Mouse (Mus musculus): ENCODE results near the gene Lce3b. TPM values are rescaled to one million over a fixed set of nuclear protein-coding genes. Genes with fewer than 3 reads are reported as not detected.

The Lce3b gene
- polyA plus RNA-seq, 1 experiment from 2014 or later = not detected

- H3K27ac ChIP-seq (ENCODE audit: low read depth, low read length) = no peak within 1 kb of the TSS
- no peaks in the 10 kb centered on the region for H3K36me3 ChIP-seq (ENCODE audit: control insufficient read depth, insufficient read depth, low read length)
- H3K4me3 ChIP-seq (ENCODE audit: low read depth, low read length) = no peak within 1 kb of the TSS
- H3K9ac ChIP-seq (ENCODE audit: low read depth, low read length) = no peak within 1 kb of the TSS
- DNase-seq (ENCODE audit: low spot score) = no peak
- H3K4me1 ChIP-seq (replicated peaks; ENCODE audit: control insufficient read depth, insufficient read depth, low read length) = no peaks in the 10 kb centered on the region
- WGBS = 76% methylated on average over 1 of the region's 1 CpGs
- no peak within 1 kb of the TSS for H3K4me2 ChIP-seq
- ATAC-seq (replicated peaks; ENCODE audit: low FRiP score) = no peak
- H3K27me3 ChIP-seq (replicated peaks; ENCODE audit: control insufficient read depth, insufficient read depth, low read length) = no peaks in the 10 kb centered on the region
- no peaks in the 10 kb centered on the region for H3K9me3 ChIP-seq (ENCODE audit: control insufficient read depth, low read length)
Observed at GRCm38 (mm10) chr3:92944186-92944585, 11.4 kb downstream of the Lce3b start, which contains the start of gene Lce3c. Gene Lce3c, plus strand, starts transcription at chr3:92944486.

DNA sequence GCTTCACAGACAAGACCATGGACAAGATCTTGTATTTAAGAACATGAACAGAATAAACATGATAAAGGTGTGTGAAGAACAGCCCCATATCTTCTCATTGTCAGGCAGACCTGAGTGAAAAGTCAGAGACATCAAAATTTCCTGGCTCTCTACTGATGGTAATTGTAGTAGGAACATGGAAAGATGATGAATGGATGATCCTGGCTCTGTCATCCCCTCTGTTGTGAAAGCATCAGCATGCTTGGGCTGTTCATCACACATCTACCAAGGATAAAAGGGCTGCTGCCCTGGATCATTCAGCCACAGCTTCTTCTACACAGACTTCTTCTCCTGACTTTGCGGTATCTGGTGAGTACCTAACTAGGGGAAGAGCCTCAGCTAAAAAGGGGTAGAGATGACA is 24.3 kb downstream of the Lce3b start, which contains the start of gene Lce3d:
TSS of gene Lce3d (plus strand) at position 301 of the 400 bp plus-strand sequence.
- Histone ChIP-seq H3K4me2 (no peak within 1 kb of the TSS), H3K9me3 (ENCODE audit: control insufficient read depth, low read length) (no peaks in the 10 kb centered on the region), H3K27ac (ENCODE audit: low read depth, low read length) (no peak within 1 kb of the TSS), H3K27me3 (replicated peaks; ENCODE audit: control insufficient read depth, insufficient read depth, low read length) (no peaks in the 10 kb centered on the region), H3K36me3 (ENCODE audit: control insufficient read depth, insufficient read depth, low read length) (no peaks in the 10 kb centered on the region), H3K4me1 (replicated peaks; ENCODE audit: control insufficient read depth, insufficient read depth, low read length) (no peaks in the 10 kb centered on the region), H3K4me3 (ENCODE audit: low read depth, low read length) (no peak within 1 kb of the TSS), H3K9ac (ENCODE audit: low read depth, low read length) (no peak within 1 kb of the TSS)
- 93% methylated on average over 1 of the region's 1 CpGs for WGBS
- no peak for DNase-seq (ENCODE audit: low spot score)
- ATAC-seq (replicated peaks; ENCODE audit: low FRiP score) = no peak

GRCm38 (mm10) chr3:92966761-92967160 is 34.0 kb downstream of the Lce3b start, which contains the start of gene Lce3e:
Gene Lce3e, plus strand, starts transcription at chr3:92967061.
- no peak for DNase-seq (ENCODE audit: low spot score)
- Histone ChIP-seq H3K9me3 (ENCODE audit: control insufficient read depth, low read length) (no peaks in the 10 kb centered on the region), H3K4me3 (ENCODE audit: low read depth, low read length) (no peak within 1 kb of the TSS), H3K27me3 (replicated peaks; ENCODE audit: control insufficient read depth, insufficient read depth, low read length) (no peaks in the 10 kb centered on the region), H3K4me2 (no peak within 1 kb of the TSS), H3K27ac (ENCODE audit: low read depth, low read length) (no peak within 1 kb of the TSS), H3K9ac (ENCODE audit: low read depth, low read length) (no peak within 1 kb of the TSS), H3K4me1 (replicated peaks; ENCODE audit: control insufficient read depth, insufficient read depth, low read length) (no peaks in the 10 kb centered on the region), H3K36me3 (ENCODE audit: control insufficient read depth, insufficient read depth, low read length) (no peaks in the 10 kb centered on the region)
- ATAC-seq (replicated peaks; ENCODE audit: low FRiP score) = no peak
- 88% methylated on average over 2 of the region's 2 CpGs for WGBS

DNA sequence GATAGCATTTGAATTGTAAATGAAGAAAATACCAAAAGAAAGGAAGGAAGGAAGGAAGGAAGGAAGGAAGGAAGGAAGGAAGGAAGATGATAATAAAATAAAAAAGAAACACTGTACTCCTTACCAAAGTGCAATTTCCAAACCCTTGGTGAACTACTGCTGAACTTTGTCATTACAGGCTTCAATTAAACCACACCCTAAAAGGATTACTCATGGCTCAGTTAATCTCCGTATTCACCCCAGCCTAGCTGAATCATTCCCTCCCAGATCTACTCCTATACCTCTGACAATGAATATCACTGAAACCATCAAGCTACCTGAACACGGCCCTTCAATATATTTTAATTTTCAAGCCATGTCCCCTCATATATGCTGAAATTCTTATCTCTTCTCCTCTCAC is 45.7 kb downstream of the Lce3b start:
- no peak overlapping the region for H3K4me2 ChIP-seq
- no peak overlapping the region for H3K27ac ChIP-seq (ENCODE audit: low read depth, low read length)
- H3K9me3 ChIP-seq (ENCODE audit: control insufficient read depth, low read length) = no peaks in the 10 kb centered on the region
- no peak for DNase-seq (ENCODE audit: low spot score)
- H3K9ac ChIP-seq (ENCODE audit: low read depth, low read length) = no peak overlapping the region
- ATAC-seq (replicated peaks; ENCODE audit: low FRiP score) = no peak
- no peak overlapping the region for H3K4me3 ChIP-seq (ENCODE audit: low read depth, low read length)
- no peaks in the 10 kb centered on the region for H3K4me1 ChIP-seq (replicated peaks; ENCODE audit: control insufficient read depth, insufficient read depth, low read length)
- no peaks in the 10 kb centered on the region for H3K36me3 ChIP-seq (ENCODE audit: control insufficient read depth, insufficient read depth, low read length)
- H3K27me3 ChIP-seq (replicated peaks; ENCODE audit: control insufficient read depth, insufficient read depth, low read length) = no peaks in the 10 kb centered on the region
- WGBS = 63% methylated on average over 2 of the region's 2 CpGs

Other genes starting within 250 kb of the Lce3b start
- gene Lce1d, start 245.8 kb upstream of the Lce3b start, polyA plus RNA-seq (2014; fragmentation: Nextera tagmentation; extraction: Ambion mirVana) = not detected in 2 replicates
- not detected in 2 replicates for gene Lce1e, start 223.9 kb upstream of the Lce3b start, polyA plus RNA-seq (2014; fragmentation: Nextera tagmentation; extraction: Ambion mirVana)
- not detected in 2 replicates for gene Lce1f, start 212.6 kb upstream of the Lce3b start, polyA plus RNA-seq (2014; fragmentation: Nextera tagmentation; extraction: Ambion mirVana)
- gene Gm38119, start 193.9 kb upstream of the Lce3b start, polyA plus RNA-seq (2014; fragmentation: Nextera tagmentation; extraction: Ambion mirVana) = not detected in 2 replicates
- gene Lce1g, start 180.6 kb upstream of the Lce3b start, polyA plus RNA-seq (2014; fragmentation: Nextera tagmentation; extraction: Ambion mirVana) = not detected in 2 replicates
- gene Lce1h, start 167.9 kb upstream of the Lce3b start, polyA plus RNA-seq (2014; fragmentation: Nextera tagmentation; extraction: Ambion mirVana) = not detected in 2 replicates
- gene Lce1i, start 154.1 kb upstream of the Lce3b start, polyA plus RNA-seq (2014; fragmentation: Nextera tagmentation; extraction: Ambion mirVana) = not detected in 2 replicates
- not detected in 2 replicates for gene Lce1j, start 142.5 kb upstream of the Lce3b start, polyA plus RNA-seq (2014; fragmentation: Nextera tagmentation; extraction: Ambion mirVana)
- gene Lce1k, start 125.1 kb upstream of the Lce3b start, polyA plus RNA-seq (2014; fragmentation: Nextera tagmentation; extraction: Ambion mirVana) = not detected in 2 replicates
- not detected in 2 replicates for gene Kprp, start 105.7 kb upstream of the Lce3b start, polyA plus RNA-seq (2014; fragmentation: Nextera tagmentation; extraction: Ambion mirVana)
- gene Lce1l, start 81.7 kb upstream of the Lce3b start, polyA plus RNA-seq (2014; fragmentation: Nextera tagmentation; extraction: Ambion mirVana) = not detected in 2 replicates
- not detected in 2 replicates for gene 2310050C09Rik, start 62.8 kb upstream of the Lce3b start, polyA plus RNA-seq (2014; fragmentation: Nextera tagmentation; extraction: Ambion mirVana)
- gene Lce3a, start 6.7 kb upstream of the Lce3b start, polyA plus RNA-seq (2014; fragmentation: Nextera tagmentation; extraction: Ambion mirVana) = not detected in 2 replicates
- gene Lce3c, start 11.5 kb downstream of the Lce3b start, polyA plus RNA-seq (2014; fragmentation: Nextera tagmentation; extraction: Ambion mirVana) = not detected in 2 replicates
- not detected in 2 replicates for gene Lce3d, start 24.4 kb downstream of the Lce3b start, polyA plus RNA-seq (2014; fragmentation: Nextera tagmentation; extraction: Ambion mirVana)
- not detected in 2 replicates for gene Lce3e, start 34.1 kb downstream of the Lce3b start, polyA plus RNA-seq (2014; fragmentation: Nextera tagmentation; extraction: Ambion mirVana)
- not detected in 2 replicates for gene Lce3f, start 59.2 kb downstream of the Lce3b start, polyA plus RNA-seq (2014; fragmentation: Nextera tagmentation; extraction: Ambion mirVana)
- 0.49 and 0.97 TPM in 2 replicates for gene Crct1, start 82.7 kb downstream of the Lce3b start, polyA plus RNA-seq (2014; fragmentation: Nextera tagmentation; extraction: Ambion mirVana)
- not detected in 2 replicates for gene Lce1m, start 86.1 kb downstream of the Lce3b start, polyA plus RNA-seq (2014; fragmentation: Nextera tagmentation; extraction: Ambion mirVana)
- not detected in 2 replicates for gene Gm4858, start 135.8 kb downstream of the Lce3b start, polyA plus RNA-seq (2014; fragmentation: Nextera tagmentation; extraction: Ambion mirVana)
- not detected in 2 replicates for gene Crnn, start 211.8 kb downstream of the Lce3b start, polyA plus RNA-seq (2014; fragmentation: Nextera tagmentation; extraction: Ambion mirVana)